Mouse (Mus musculus) stomach, embryonic 15.5 days (tissue): ENCODE results near the gene Nhlh1. TPM values are rescaled to one million over a fixed set of nuclear protein-coding genes. Genes with fewer than 3 reads are reported as not detected.
A peak's percentile ranks its signal among the peaks of the same experiment; 100 is the strongest.

Source experiments
- ATAC-seq: fragments of 200-750 bp; cut with Nextera tagmentation; 2 replicates; pipeline ENCODE4 v1.8.0; 2017; ENCODE audit warnings: low read depth, moderate number of reproducible peaks, moderate TSS enrichment; ENCODE audit not compliant: insufficient read depth, low FRiP score
- H3K27ac ChIP-seq: fragments of 300-500 bp; sonication (generic); 2 replicates; pipeline ENCODE4 v1.5.1; 2015; ENCODE audit warnings: mild to moderate bottlenecking, inconsistent platforms
- H3K27me3 ChIP-seq: fragments of 300-500 bp; sonication (generic); replicated peaks from 2 replicates; pipeline ENCODE4 v1.6.1; 2015; ENCODE audit warnings: inconsistent platforms
- H3K36me3 ChIP-seq: fragments of 300-500 bp; sonication (generic); 2 replicates; pipeline ENCODE4 v1.6.1; 2015; ENCODE audit warnings: inconsistent platforms
- H3K4me1 ChIP-seq: fragments of 300-500 bp; sonication (generic); 2 replicates; pipeline ENCODE4 v1.6.1; 2015; ENCODE audit warnings: inconsistent platforms
- H3K4me2 ChIP-seq: fragments of 300-500 bp; sonication (generic); 2 replicates; pipeline ENCODE4 v1.6.1; 2015; ENCODE audit warnings: mild to moderate bottlenecking, inconsistent platforms
- H3K4me3 ChIP-seq: fragments of 300-500 bp; sonication (generic); replicated peaks from 2 replicates; pipeline ENCODE4 v1.5.1; 2015; ENCODE audit warnings: inconsistent platforms
- H3K9ac ChIP-seq: fragments of 300-500 bp; sonication (generic); 2 replicates; pipeline ENCODE4 v1.6.1; 2015; ENCODE audit warnings: inconsistent platforms
- H3K9me3 ChIP-seq: fragments of 300-500 bp; sonication (generic); 2 replicates; pipeline ENCODE4 v1.6.1; 2016; ENCODE audit warnings: inconsistent platforms
- WGBS: fragments of 180-500 bp; shearing (Covaris S2); methylation state at CpG from one replicate; pipeline ENCODE4 v1.1.7; 2015; 5-methylcytosine and 5-hydroxymethylcytosine counted together
- polyA plus RNA-seq: library from polyadenylated mRNA; unstranded; fragments of >200 nt; fragmentation: Nextera tagmentation; extraction: Ambion mirVana; gene quantifications from 2 replicates; pipeline ENCODE4 v1.2.1, GENCODE M21; 2015

Nhlh1 gene
- polyA plus RNA-seq, 1 experiment from 2014 or later = not detected

DNA sequence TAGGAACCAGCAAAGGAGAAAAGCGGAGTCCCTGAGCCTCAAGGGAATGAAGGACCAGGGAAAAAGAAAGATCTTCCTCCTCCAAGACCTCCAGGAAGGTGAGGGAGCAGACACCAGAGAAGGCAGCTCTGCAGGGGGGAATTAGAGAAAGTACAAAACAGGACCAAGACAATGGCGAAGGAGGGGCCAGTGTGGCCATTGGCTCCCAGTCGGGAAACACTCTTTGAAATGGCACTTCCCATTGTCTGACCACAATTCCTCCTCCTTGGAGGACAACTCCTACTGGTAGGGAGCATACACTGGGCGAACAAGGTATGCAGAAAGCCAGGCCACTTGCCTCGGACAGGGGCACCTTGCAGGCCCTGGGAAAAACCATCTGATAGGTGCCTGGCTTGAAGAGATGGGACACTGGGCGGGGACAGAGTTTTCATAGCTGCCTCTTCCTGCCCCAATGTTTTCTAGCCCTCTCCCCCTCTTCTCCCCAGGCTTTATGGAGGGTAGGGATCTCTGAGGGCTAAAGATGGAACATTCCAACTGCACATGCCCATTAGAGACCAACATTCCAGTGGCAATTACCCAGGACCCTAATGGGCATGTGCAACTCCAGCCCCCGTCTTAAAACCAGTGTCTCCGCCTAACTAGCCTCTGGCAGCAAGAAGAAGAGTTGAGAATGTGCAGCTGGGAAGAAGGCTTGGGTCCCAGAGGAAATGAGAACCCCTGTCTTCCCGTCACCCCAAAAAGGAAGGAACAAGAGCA is 33.1 kb downstream of the Nhlh1 start:
- Histone ChIP-seq H3K4me2 (peak overlapping the region; percentile 19; the same call in 1 of the 2 replicates), H3K27ac (no peak overlapping the region), H3K4me3 (no peak overlapping the region), H3K36me3 (no peaks in the 10 kb centered on the region), H3K4me1 (peaks cover 30% of the 10 kb centered on the region), H3K27me3 (no peaks in the 10 kb centered on the region), H3K9me3 (no peaks in the 10 kb centered on the region), H3K9ac (no peak overlapping the region)
- 56% methylated on average over 9 of the region's 9 CpGs for WGBS
- no peak for ATAC-seq

DNA sequence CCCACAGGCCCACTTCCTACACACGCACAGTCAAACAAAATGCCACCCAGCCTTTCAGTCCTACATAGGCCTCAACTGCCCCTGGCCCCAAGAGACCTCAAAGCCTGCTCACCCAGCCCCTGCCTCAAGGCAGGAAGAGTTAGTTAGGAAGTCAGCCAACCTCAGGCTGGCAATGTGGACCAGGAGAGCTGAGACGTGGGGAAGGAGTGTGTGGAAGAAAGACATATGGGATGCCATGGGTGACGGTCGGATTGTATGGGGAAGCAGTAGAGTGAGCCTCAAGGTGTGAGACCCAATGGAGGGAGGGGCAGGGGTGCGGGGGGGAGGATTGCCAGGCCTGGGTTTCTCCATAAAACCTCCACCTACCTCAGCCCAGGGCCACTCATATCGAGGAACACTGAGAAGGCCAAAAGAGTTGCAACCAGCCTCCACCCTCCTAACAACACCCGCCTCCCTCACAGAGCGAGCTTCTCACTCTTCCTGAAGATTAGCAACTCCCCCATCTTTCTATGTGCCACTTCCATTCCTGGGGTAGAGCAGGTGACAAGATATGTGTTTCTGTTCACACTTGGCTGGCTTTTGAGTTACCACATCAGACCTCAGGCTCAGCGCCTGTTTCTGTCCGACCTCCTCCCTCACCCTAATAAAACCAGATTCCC is 37.4 kb downstream of the Nhlh1 start:
- no peaks in the 10 kb centered on the region for H3K9me3 ChIP-seq
- no peak overlapping the region for H3K9ac ChIP-seq
- H3K4me2 ChIP-seq = no peak overlapping the region
- H3K27ac ChIP-seq = peak overlapping the region; percentile 80
- ATAC-seq = no peak
- 75% methylated on average over 10 of the region's 10 CpGs for WGBS
- H3K27me3 ChIP-seq = no peaks in the 10 kb centered on the region
- H3K4me3 ChIP-seq = no peak overlapping the region
- H3K36me3 ChIP-seq = no peaks in the 10 kb centered on the region
- H3K4me1 ChIP-seq = peaks cover 48% of the 10 kb centered on the region

DNA sequence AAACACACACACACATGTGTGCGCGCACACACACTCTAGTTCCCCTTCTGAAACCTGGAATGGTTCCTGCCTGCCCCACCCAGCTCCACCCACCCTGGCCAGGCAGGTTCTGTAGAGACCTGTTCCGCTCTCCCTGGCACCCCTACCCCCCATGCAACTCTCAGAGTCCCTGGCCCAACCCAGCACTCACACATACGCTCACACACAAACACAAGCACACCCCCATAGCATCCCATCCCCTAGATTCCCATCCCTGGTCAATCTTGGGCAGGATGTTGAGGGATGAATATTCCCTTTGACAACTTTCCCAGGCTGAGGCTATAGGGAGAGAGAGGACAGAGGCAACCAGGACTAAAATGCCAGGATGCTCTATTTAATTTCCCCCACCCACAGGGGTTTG is 38.0 kb downstream of the Nhlh1 start:
- Histone ChIP-seq H3K4me1 (peaks cover 42% of the 10 kb centered on the region), H3K27me3 (no peaks in the 10 kb centered on the region), H3K4me2 (no peak overlapping the region), H3K9ac (no peak overlapping the region), H3K27ac (peak overlapping the region; percentile 80), H3K4me3 (no peak overlapping the region), H3K9me3 (no peaks in the 10 kb centered on the region), H3K36me3 (no peaks in the 10 kb centered on the region)
- 81% methylated on average over 4 of the region's 4 CpGs for WGBS
- ATAC-seq = peak; percentile 61; the same call in 1 of the 2 replicates

DNA sequence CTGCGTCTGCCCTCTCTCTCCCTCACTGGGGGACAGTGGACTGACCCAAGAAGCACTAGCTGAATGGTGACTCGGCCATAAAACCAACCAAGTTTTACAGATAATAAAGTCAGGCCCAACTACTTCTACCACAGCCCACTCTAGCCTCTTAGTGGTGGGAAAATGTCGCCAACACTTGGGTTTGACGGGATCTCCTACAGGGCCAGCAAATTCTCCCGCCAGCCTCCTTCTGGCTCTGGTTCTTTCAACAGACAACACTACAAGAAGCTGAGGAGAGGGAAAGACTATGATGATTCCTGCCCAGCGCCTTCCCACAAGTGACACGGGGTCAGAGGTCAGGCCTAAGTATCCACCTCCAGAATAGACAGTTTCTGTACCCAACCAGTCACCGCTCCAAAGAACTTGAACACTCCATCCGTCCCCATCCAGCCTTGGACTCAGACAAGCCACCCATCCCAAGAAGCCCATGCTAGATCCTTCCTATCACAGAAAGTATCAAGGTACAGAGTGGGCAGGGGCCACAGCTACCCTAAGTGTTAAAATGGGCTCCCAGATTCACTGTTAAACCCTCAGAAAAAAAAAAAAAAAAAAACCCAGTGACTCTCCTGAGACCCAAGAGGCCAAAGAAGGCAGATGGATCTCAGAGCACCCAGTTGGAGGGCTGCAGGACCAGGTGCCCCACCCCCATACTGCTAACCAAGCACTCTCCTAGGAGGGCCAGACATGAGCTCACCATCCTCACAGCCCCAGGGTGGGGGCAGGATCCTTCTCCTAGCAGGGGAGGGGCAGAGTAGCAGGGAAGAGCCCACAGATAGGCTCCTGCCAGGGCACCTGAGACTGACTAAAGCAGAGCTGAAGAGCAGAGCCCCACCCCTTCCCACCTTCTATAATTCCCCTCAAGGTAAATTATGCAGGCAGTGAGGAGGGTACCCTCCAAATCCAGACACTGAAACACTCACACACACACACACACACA is 38.7 kb downstream of the Nhlh1 start:
- Histone ChIP-seq H3K27ac (peak overlapping the region; percentile 48), H3K4me2 (no peak overlapping the region), H3K36me3 (no peaks in the 10 kb centered on the region), H3K27me3 (no peaks in the 10 kb centered on the region), H3K9ac (no peak overlapping the region), H3K4me3 (no peak overlapping the region), H3K4me1 (peaks cover 41% of the 10 kb centered on the region), H3K9me3 (no peaks in the 10 kb centered on the region)
- ATAC-seq = peak; percentile 53; the same call in 1 of the 2 replicates
- WGBS = 92% methylated on average over 9 of the region's 9 CpGs

DNA sequence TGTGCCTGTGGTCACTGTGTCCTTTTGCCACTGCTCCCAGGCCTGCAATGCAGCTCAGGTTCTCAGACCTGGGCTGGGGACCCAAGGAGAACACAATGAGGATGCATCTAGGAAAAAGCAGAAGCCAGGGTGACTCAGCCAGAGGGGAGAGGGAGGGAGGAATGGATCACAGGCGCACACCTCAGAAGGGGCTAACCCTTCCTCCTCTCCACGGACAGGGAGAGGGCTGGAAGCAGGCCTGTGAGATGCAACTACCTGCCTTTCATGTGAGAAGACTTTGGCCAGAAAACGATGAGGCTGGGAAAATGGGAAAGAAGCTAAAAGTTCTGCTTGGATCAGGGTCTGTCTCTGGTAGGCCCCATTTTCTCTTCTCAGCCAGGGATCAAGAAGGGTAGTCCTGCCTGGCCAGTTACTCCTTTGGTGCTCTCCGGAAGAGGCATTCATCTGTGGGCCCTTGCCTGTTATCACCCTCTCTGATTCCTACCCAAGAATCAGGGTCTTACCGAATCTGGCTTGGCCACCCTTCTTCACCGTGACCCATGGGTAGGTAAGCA is 39.8 kb downstream of the Nhlh1 start:
- Histone ChIP-seq H3K27ac (no peak overlapping the region), H3K36me3 (no peaks in the 10 kb centered on the region), H3K4me3 (no peak overlapping the region), H3K9ac (no peak overlapping the region), H3K9me3 (no peaks in the 10 kb centered on the region), H3K4me1 (peaks cover 39% of the 10 kb centered on the region), H3K27me3 (no peaks in the 10 kb centered on the region), H3K4me2 (no peak overlapping the region)
- 67% methylated on average over 6 of the region's 6 CpGs for WGBS
- ATAC-seq = no peak

DNA sequence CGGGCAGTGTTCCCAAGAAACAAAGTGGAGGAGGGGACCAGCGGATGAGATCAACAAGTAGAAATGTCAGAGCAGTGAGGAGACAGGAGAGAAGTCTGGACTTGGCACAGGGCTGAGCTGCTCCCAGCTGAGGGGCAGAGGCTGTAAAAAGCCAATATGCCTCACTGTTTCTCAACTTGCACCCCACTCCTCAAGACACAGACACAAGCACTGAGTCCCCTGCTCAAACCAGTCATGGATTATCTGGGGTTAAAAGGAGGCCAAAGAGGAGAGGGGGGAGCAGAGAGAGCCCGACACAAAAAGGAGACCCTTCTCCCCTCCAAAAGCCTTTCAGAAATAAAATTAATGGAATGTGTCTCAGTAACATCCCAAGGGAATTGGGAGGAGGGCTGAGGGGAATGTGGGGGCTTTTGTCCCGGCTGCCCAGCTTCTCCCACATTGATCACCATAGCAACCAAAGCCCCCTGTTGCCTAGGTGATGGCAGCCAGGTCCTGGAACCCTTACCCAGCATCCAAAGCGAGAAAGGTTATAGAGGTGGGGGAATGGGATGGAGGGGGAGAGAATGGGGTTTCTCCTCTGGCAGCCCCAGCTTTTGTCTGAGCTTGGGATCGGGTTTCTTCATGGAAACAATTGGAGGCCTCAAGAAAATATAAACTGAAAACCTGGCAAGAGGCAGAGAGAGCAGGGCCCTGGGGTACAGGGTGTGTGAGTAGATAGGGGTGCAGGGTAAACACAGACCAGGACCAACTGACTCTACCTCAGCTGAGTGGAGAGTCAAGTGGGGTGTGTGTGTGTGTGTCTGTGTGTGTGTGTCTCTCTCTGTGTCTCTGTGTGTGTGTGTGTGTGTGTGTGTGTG is 40.5 kb downstream of the Nhlh1 start:
- H3K27me3 ChIP-seq = no peaks in the 10 kb centered on the region
- no peak overlapping the region for H3K9ac ChIP-seq
- ATAC-seq = no peak
- peaks cover 32% of the 10 kb centered on the region for H3K4me1 ChIP-seq
- no peak overlapping the region for H3K4me3 ChIP-seq
- no peaks in the 10 kb centered on the region for H3K36me3 ChIP-seq
- peak overlapping the region; percentile 35; the same call in 1 of the 2 replicates for H3K27ac ChIP-seq
- H3K9me3 ChIP-seq = no peaks in the 10 kb centered on the region
- no peak overlapping the region for H3K4me2 ChIP-seq
- 34% methylated on average over 6 of the region's 6 CpGs for WGBS

DNA sequence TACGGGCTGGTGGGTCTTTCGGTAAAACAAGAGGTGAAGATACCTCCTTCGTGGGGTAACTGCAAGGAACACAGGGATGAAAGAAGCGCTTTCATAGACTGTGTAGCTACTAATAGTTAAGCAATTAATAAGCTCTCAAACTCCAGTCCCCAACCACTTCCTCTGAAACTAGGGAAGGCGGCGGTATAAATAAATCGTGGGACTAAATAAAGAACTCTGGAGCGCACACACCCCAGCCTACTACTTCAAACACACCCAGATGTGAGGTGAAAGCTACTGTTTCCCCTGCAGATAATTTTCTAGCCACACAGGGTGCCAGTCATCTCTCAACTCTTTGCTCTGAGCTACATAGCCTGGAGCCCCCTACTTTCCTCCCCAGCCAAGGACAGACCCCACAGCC is 41.3 kb downstream of the Nhlh1 start:
- no peaks in the 10 kb centered on the region for H3K27me3 ChIP-seq
- 44% methylated on average over 8 of the region's 8 CpGs for WGBS
- no peak overlapping the region; the same call in 1 of the 2 replicates for H3K4me2 ChIP-seq
- no peaks in the 10 kb centered on the region for H3K36me3 ChIP-seq
- no peak for ATAC-seq
- H3K4me1 ChIP-seq = peaks cover 30% of the 10 kb centered on the region
- H3K9ac ChIP-seq = no peak overlapping the region
- peak overlapping the region; percentile 35; the same call in 1 of the 2 replicates for H3K27ac ChIP-seq
- H3K9me3 ChIP-seq = no peaks in the 10 kb centered on the region
- no peak overlapping the region for H3K4me3 ChIP-seq

DNA sequence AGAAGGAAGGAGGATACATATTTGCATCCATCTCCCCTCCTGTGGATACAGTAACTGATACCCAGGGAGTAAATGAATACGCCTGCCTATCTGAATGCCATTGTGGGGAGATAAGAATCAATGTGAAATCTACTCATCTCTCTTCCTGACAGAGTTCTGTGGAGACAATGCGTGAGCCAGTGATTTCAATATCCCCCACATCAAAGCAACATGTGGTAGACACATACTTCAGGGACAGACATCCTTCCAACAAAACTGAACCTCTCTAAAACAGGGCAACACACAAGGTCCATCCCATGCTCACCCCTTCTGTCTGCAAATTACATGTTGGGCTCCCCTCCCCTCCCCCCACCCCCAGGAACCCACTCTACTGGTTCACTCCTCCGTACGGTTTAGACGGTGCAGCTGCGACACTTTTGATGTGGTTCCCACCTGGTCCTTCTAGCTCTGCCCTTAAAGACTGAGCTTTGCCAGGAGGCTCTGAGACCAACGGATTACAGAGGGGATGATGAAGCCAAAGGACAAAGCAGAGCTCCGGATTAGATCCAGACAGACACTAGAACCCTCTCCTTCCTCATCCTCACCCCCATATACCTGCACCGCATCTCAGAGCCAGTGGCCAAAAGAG is 41.9 kb downstream of the Nhlh1 start:
- Histone ChIP-seq H3K4me2 (no peak overlapping the region), H3K4me1 (peaks cover 30% of the 10 kb centered on the region), H3K9ac (no peak overlapping the region), H3K4me3 (no peak overlapping the region), H3K36me3 (no peaks in the 10 kb centered on the region), H3K27me3 (no peaks in the 10 kb centered on the region), H3K27ac (no peak overlapping the region), H3K9me3 (no peaks in the 10 kb centered on the region)
- 62% methylated on average over 9 of the region's 9 CpGs for WGBS
- no peak for ATAC-seq

DNA sequence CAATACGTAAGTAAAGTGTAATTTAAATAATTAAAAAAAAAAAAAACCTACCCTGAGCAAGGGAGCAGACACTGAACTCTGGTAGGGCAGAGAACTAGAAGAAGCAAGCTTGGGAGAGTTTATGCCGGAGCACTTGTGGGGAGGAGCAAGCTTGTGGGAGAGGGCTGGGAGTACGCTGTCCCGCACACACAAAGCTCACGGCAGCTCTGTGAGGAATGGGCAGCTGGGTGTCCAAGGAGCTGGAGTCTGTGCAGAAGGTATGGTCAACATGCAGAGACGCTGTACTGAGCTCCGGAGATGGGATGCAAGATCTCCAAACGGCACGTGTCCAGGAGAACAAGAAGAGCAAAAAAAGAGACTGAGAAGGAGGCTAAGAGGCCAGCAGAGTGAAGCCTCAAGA is 42.6 kb downstream of the Nhlh1 start:
- H3K27me3 ChIP-seq = no peaks in the 10 kb centered on the region
- WGBS = 72% methylated on average over 9 of the region's 9 CpGs
- no peak overlapping the region for H3K4me3 ChIP-seq
- no peak overlapping the region for H3K4me2 ChIP-seq
- H3K27ac ChIP-seq = no peak overlapping the region
- H3K9me3 ChIP-seq = no peaks in the 10 kb centered on the region
- H3K36me3 ChIP-seq = peaks cover 5% of the 10 kb centered on the region
- no peak for ATAC-seq
- peaks cover 30% of the 10 kb centered on the region for H3K4me1 ChIP-seq
- H3K9ac ChIP-seq = no peak overlapping the region

DNA sequence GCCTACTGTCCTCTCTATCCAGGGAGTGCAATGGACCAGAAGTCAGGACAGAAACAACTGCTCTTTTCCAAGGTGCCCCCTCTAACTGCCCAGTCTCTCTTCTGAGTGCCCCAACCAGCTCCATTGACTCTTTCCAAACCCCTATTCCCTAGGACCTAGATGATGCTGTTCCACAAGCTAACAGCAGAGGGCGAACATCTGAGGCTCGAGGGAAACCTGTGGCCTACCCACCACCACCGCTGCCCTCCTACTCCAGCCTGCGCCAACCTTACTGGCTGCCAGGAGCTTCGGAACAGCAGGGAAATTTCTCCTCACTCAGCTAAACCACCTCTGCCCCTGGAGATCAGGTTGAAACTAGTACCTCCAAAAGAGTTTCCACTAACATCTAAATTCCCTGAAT is 45.3 kb downstream of the Nhlh1 start:
- Histone ChIP-seq H3K9me3 (no peaks in the 10 kb centered on the region), H3K4me2 (no peak overlapping the region), H3K4me1 (peaks cover 18% of the 10 kb centered on the region), H3K36me3 (peaks cover 21% of the 10 kb centered on the region), H3K4me3 (no peak overlapping the region), H3K27ac (peak overlapping the region; percentile 16; the same call in 1 of the 2 replicates), H3K9ac (no peak overlapping the region), H3K27me3 (no peaks in the 10 kb centered on the region)
- ATAC-seq = no peak
- WGBS = 19% methylated on average over 5 of the region's 5 CpGs
